Mouse (Mus musculus) ovary, postnatal 14 days (tissue): ENCODE results near the gene Rassf2.

Experiments used
- DNase-seq: peaks from one replicate; pipeline ENCODE4 v3.0.0; 2022; ENCODE audit warnings: low spot score

Gene Rassf2

DNA sequence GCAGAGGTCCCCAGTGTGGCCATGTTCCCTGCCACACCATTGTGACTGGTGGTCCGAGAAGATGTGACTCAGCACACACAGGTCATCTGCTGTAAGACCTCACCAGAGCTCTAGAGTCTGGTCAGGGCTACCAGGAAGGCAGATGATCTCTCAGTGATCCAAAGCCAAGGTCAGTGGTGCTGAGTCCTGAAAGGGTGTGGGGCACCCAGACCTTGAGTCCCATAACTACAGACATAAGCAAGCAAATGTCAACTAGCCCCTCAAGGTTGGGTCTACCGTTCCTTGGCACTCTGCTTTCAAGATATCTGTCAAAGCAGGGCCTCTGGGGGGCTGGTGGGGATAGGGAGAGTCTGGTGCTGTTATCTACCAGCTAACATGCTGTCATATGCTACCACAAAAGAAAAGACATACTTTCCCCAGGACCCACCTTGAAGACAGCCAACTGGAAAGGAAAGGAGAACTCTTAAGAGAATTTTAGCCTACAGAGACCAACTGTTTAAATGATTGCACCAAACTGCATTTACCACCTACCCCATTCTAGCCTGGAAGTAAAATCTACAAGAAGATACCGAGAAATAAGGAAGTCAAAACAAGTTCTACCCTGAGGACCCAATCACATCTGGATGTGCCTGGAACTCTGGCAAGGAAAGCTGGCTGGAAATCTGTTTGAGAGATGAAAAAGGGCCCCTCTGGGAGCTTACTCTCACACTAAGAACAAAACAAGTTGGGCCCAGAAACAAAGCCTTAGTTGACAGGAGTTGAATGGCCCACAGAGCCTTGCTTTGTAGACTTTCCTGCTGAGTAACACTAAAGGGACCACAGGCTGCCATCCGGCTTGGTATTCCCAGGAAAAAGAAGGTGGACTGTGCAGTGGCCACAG lies 4.8 kb upstream of the Rassf2 start:
- DNase-seq = no peak

DNA sequence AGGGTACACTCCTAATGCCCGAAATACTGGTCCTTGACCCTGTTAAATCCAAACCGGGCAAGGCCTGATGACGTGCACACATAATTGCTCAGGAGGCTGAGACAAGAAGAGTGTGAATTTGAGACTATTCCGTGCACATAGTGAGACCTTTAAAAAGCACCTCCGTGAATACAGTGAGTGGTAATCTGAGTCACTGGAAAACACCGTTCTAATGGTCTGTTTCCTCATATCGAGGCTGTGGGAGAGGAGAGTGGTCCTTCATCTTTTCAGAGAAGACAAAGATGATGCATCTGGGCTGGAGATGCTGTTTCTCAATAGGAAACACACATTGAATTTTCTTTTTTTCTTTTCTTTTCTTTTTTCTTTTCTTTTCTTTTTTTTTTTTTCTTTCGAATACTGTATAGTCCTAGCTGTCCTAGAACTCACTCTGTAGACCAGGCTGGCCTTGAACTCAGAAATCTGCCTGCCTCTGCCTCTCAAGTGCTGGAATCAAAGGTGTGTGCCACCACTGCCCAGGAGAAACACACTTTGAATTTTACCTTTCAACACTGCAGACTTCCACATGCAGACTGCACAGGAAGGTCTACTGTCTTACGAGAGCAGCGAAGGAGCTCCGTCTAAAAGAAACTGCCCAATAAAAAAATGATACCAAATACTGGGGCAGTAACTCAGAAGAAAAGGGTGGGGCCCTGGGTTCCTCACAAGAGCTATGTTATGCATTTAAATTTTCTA lies 1.5 kb upstream of the Rassf2 start:
- DNase-seq = no peak

DNA sequence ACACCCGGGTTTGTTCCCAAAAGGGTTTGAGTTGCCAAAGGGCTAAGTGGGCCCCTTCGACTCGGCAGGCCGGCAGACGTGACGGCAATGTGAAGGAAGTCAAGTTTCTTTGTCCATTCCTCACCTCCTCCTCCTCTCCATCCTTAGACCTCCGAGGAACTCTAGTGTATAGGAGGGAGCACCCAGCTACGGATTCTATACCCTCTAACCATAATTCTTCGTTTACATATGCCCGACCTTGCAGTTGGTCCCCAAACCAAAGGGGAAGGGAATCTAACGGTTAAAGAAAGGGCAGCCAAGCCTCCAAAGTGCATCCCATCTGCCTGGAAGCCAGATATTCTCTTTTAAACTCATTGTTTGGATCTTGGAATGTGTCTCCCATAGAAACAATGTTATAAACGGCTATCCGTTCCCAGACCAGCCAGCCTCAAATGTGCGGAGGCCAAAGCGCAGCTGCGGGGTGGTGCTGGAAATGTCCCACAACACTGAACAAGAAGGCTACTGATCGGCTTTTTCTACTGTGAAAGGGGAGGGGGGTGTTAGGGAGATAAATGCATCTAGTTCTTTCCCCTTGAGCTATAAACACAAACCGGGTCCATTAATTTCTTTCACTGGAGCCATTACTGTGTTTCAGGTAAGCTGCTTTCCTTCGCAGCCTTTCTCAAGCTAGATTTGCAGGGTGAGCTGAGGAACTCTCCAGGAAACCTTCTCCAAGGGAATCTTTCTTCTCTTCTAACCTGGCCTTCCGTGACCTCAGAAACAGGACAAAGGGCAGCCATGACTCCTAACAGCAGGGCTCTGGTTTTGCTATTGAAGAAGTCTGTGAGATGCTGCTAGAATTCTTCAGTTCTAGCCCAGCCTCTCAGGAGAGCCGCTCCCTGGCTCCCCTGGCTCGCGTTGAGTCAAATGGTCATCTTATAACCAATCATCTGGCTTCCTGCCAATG lies 633 bp upstream of the Rassf2 start:
- DNase-seq = no peak

GRCm38 (mm10) chr2:132028894-132029605 lies 1.0 kb downstream of the Rassf2 start:
- DNase-seq = no peak

DNA sequence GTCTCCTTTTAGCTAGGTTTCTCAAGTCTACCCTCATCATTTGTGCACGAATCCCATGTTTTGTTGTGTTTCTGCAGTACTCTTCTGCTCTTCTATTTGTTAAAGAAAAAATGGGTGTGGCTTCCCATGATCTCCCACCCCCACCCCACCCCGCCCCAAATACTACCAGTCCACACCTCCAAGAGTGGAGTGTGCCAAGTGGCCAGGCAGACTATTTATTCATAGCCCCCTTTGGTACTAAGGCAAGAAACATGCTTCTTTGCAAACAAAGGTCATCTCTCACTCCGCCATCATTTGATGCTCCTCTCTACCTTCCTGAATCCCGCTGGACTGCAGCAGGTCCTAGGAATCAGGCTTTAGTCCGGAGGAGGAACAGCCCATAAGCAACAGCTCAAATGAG lies 2.0 kb downstream of the Rassf2 start:
- no peak for DNase-seq

DNA sequence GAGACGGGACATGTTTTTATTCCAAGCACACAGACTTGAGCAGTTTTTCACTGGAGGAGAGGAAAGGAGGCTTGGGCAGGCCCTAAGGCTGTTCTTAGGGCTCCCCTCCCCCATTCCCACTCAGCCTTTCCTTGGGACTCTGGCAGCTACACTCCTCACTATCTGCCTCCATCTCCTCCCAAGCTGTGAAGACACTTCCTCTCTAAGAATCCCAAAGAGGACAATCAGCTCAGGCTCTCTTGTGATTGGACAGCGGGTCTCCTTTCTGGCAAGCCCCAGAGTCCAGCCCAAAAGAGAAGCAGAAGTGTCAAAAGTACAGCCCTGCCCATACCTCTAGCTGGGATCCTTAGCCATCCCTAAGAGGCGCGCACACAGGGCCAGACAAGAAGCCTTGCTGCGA lies 2.7 kb downstream of the Rassf2 start:
- DNase-seq = no peak

DNA sequence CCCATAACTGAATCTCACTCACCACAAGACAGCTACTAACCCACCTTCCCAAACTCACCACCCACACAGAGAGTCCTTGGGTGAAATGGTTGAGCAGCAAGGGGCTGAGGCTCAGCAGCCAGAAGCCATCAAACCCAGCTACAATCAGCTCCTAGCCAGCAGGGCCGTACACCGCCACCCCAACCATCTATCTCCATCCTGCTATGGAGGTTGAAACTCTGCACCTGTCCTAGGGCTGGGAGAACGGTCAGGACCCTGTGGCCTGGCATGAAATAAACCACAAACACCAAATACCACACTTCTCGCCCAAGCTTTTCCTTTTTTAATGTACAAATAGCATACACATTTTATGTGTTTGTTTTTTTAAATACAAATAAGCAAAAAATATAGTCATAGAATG lies 6.0 kb downstream of the Rassf2 start:
- no peak for DNase-seq

DNA sequence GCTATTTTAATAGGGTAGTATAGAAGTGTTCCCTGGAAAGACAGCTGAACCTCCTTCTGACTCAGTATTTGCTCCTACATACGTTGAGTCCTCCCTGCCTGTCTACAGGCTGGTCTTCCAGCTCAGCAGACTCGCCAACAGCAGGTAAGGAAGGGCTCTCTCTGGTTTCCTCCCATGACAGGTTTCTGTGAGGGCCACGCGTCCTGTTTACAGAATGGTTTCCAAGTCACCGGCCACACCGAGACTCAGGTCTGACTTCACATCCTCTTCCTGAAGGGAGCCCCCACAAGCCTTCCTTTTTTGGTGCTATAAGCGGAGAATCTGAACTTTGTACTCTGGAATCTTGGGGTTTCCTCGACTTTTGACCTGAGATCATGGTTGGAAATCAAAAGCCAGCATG lies 7.4 kb downstream of the Rassf2 start:
- DNase-seq = no peak

GRCm38 (mm10) chr2:132021616-132022015 lies 8.4 kb downstream of the Rassf2 start:
- no peak for DNase-seq

GRCm38 (mm10) chr2:132020991-132021541 lies 9.0 kb downstream of the Rassf2 start:
- DNase-seq = no peak

- no peak for DNase-seq
Observed at GRCm38 (mm10) chr2:132020420-132020819, 9.6 kb downstream of the Rassf2 start.

DNA sequence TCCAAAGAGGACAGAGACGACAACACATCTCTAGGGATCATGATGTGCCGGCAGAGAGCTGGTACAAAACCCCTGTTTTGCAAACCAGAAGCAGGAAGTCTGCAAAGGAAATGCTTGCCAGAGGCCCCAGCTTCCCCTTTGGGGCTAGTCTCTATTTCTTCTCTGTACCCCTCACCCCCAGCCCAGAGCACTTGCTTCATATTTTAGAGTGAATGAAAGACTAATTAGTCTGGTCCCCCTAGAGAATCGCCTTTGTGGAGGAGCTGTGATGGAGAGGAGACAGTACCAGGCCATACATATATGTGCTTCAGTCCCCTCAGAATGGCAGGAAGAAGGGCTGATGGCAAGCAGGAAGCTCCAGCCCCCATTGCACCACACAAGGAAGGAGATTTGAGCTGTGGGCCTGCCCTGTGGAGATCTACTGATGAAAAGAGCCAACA lies 10.7 kb downstream of the Rassf2 start:
- DNase-seq = no peak

DNA sequence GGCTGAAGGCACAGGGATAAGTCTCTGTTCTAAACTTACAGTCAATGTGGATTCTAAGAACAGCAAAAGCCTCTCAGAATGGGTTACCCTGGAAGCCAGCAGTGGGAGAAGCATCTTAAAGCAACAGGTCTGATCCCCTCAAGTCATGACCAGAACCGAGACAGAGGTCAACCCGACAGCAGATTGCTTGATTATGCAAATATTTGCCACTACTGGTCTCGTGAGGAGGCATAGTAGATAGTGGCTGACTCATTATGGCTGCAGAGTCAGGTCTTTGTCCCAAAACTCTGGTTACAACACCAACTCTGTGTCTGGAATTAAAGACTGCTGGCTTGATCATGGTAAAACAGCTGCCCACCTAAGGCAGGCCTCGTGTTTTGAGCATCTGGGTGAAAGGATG lies 11.9 kb downstream of the Rassf2 start:
- no peak for DNase-seq

- DNase-seq = no peak
Observed at GRCm38 (mm10) chr2:132017611-132018010, 12.4 kb downstream of the Rassf2 start.

- no peak for DNase-seq
Observed at GRCm38 (mm10) chr2:132016034-132016433, 14.0 kb downstream of the Rassf2 start.

GRCm38 (mm10) chr2:132013152-132013551 lies 16.9 kb downstream of the Rassf2 start:
- no peak for DNase-seq

GRCm38 (mm10) chr2:132010781-132011180 lies 19.3 kb downstream of the Rassf2 start:
- DNase-seq = no peak

DNA sequence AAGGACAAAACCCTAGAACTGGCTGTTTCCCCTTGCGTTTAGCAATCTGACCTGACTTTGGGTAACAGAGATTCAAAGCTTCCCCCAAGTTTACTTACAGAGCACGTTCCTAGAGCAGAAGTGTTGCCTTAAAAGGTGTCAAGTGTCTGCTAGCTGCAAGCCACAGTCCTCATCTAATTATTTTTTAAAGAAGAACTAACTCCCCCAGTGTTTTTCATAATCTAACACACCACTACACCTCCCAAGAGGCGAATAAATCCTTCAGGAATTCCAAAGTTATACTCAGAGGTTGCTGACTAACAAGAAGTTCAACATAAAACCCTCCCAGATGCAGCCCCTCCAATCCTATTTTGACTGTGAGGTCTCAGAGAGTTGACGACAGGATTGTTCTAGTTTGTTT lies 21.9 kb downstream of the Rassf2 start:
- no peak for DNase-seq

- no peak for DNase-seq
Observed at GRCm38 (mm10) chr2:132007475-132007819, 22.6 kb downstream of the Rassf2 start.

DNA sequence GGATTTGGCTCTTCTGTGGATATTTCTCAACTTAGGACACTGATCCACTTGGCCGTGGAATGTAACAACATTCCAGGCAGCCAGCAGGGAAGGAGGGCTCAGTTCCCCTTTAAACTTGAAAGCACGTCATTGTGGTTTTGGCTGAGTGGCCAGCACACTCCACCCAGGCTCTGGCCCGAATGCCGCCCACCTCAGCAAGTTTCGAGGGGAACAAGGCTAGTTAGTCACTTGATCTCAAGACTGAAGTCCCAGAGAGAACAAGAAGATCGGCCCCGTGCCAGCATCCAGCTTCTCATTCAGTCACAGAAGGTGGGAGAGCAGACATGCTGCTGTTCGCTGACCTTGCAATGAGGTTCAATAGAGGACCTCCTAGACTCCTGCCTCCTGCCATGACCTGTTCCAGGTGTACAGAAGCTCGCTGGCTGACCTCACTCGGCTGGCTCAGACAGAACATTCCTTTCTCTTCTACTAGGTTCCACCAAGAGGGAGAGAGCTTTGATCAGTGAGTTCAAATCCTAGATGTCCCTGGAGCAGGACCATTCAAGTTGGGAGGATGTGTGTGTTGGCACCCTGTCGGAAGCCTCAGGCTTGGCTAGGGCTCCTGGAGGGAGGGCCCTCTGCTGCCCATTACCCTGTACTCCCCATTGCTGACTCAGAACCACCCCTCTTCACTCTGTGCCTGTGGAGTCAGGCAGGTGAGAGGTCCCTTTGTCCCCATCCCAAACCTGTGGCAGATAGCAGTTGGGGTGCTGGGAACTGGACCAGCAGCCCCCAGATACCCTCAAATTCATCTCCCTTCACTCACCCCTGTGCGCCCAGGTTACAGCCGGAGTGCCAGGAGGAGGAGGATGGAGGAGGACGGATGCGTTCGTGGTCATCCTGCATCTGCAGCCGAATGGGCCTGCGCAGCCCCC lies 23.2 kb downstream of the Rassf2 start:
- no peak for DNase-seq
